Mouse (Mus musculus) mesoderm, embryonic 11.5 days (tissue): ENCODE data around the gene 1700092M07Rik.

ENCODE experiments used
- DNase-seq: peaks from one replicate; pipeline ENCODE4 v3.0.0-alpha.2; 2012; ENCODE audit warnings: low read depth, low spot score

1700092M07Rik gene

GRCm38 (mm10) chr19:8742176-8742575 is 1.7 kb downstream of the 1700092M07Rik start:
- no peak for DNase-seq

- no peak for DNase-seq
These were observed 4.9 kb downstream of the 1700092M07Rik start for GRCm38 (mm10) chr19:8745382-8745781.

- DNase-seq, result no peak
These were observed 6.8 kb downstream of the 1700092M07Rik start for GRCm38 (mm10) chr19:8747368-8747767.

GRCm38 (mm10) chr19:8755652-8756051 is 15.1 kb downstream of the 1700092M07Rik start:
- no peak for DNase-seq

- peak; percentile 96 for DNase-seq
These were observed 16.3 kb downstream of the 1700092M07Rik start, which contains the start of gene Nxf1 for GRCm38 (mm10) chr19:8756635-8757387. Gene Nxf1 (plus strand): TSS chr19:8757073.

GRCm38 (mm10) chr19:8757471-8757998 is 17.0 kb downstream of the 1700092M07Rik start:
- no peak for DNase-seq

GRCm38 (mm10) chr19:8758899-8759298 is 18.4 kb downstream of the 1700092M07Rik start:
- DNase-seq, result no peak

- no peak for DNase-seq
These were observed 20.2 kb downstream of the 1700092M07Rik start for GRCm38 (mm10) chr19:8760757-8761156.

- DNase-seq, result no peak
These were observed 22.8 kb downstream of the 1700092M07Rik start for GRCm38 (mm10) chr19:8763276-8763675.

GRCm38 (mm10) chr19:8765562-8765961 is 25.0 kb downstream of the 1700092M07Rik start:
- no peak for DNase-seq

GRCm38 (mm10) chr19:8770567-8771270 is 30.2 kb downstream of the 1700092M07Rik start, which contains the start of gene Tmem223:
Gene Tmem223 (plus strand): TSS chr19:8770996.
- DNase-seq, result peak; percentile 77

GRCm38 (mm10) chr19:8772996-8773395 is 32.5 kb downstream of the 1700092M07Rik start:
- DNase-seq, result no peak

- no peak for DNase-seq
These were observed 32.9 kb downstream of the 1700092M07Rik start for GRCm38 (mm10) chr19:8773409-8773808.

- peak; percentile 95 for DNase-seq
These were observed 33.7 kb downstream of the 1700092M07Rik start, which contains the start of gene Tmem179b for GRCm38 (mm10) chr19:8774086-8774835. Gene Tmem179b (minus strand): TSS chr19:8774467.

- DNase-seq, result no peak
These were observed 34.5 kb downstream of the 1700092M07Rik start for GRCm38 (mm10) chr19:8774951-8775421.

- peak; percentile 95 for DNase-seq
These were observed 45.7 kb downstream of the 1700092M07Rik start, which contains the start of gene Taf6l for GRCm38 (mm10) chr19:8786008-8786781. Gene Taf6l (minus strand): TSS chr19:8786417.

GRCm38 (mm10) chr19:8788521-8788920 is 48.0 kb downstream of the 1700092M07Rik start:
- DNase-seq, result peak; percentile 66

- no peak for DNase-seq
These were observed 48.7 kb downstream of the 1700092M07Rik start for GRCm38 (mm10) chr19:8789171-8789570.

GRCm38 (mm10) chr19:8790171-8790570 is 49.7 kb downstream of the 1700092M07Rik start:
- DNase-seq, result no peak
